Mouse (Mus musculus) B cell, adult (primary cell): Measurements from ENCODE around the gene Tbx3. TPM values are rescaled to one million over a fixed set of nuclear protein-coding genes. Genes with fewer than 3 reads are reported as not detected.

Experiments used
- total RNA-seq: library from RNA; stranded (reverse); gene quantifications from 4 replicates; pipeline ENCODE4 v1.2.4, GENCODE M21; 2023; ENCODE audit not compliant: inconsistent age

Gene Tbx3
- total RNA-seq = not detected in 4 replicates

DNA sequence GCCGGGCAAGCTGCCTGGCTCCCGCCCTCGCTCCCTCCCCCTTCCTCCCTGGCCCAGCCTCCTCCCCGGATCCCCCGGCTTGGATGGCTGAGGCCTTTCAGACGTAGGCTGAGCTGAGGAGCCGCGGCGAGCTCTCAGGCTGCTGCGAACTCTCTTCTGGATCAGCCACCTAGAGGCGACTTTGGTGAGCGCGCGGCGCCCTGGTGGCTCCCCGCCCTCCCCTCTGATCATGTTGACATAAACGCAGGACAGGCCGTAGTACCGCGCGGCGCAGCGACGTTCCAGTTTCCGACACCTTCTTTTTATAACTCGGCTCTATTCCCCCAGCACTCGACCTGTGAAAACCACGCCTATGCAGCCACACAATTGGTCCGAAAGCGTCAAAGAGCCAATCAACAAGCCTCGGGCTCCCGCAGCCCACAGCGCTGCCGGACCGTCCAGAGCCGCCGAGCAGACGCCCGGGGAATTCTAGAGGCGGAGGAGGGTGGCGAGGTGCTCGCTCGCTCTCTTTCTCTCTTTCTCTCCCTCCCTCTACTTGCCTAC lies at the start of gene Tbx3:
Gene Tbx3, plus strand, starts transcription at position 104 of the 543 bp plus-strand sequence.

Other genes starting within 250 kb of the Tbx3 start
- gene Tbx5, start 162.0 kb downstream of the Tbx3 start, total RNA-seq = not detected in 4 replicates